Mouse (Mus musculus) adrenal gland, adult 2 months (tissue): ENCODE data around the gene Lrrc38. TPM values are rescaled to one million over a fixed set of nuclear protein-coding genes. Genes with fewer than 3 reads are reported as not detected.
A peak's percentile ranks its signal among the peaks of the same experiment; 100 is the strongest.
"Not testable (repeated sequence)": the region's sequence is repeated elsewhere in the genome, so short reads cannot be mapped to it uniquely, and the experiment has no call there.

Experiments
- DNase-seq: peaks from one replicate; pipeline ENCODE4 v3.0.0; 2021
- long read RNA-seq: library from polyadenylated mRNA; stranded (forward); transcript quantifications from one replicate; pipeline ENCODE4 v2.0.0, GENCODE M21; 2021
- polyA plus RNA-seq: library from polyadenylated mRNA; depleted of rRNA; stranded (reverse); fragments of >200 nt; gene quantifications from 2 replicates; pipeline ENCODE4 v1.2.3, GENCODE M21; 2012; rRNA removed
- total RNA-seq, 2 experiments: library from RNA; stranded (reverse); gene quantifications; 2 replicates each; pipeline ENCODE4 v1.2.3; 2021

Gene Lrrc38
- under 1 TPM; 0.20 to 0.24 TPM for total RNA-seq
- 0.59 and 0.91 TPM in 2 replicates for polyA plus RNA-seq
- long read RNA-seq = 0 reads

DNA sequence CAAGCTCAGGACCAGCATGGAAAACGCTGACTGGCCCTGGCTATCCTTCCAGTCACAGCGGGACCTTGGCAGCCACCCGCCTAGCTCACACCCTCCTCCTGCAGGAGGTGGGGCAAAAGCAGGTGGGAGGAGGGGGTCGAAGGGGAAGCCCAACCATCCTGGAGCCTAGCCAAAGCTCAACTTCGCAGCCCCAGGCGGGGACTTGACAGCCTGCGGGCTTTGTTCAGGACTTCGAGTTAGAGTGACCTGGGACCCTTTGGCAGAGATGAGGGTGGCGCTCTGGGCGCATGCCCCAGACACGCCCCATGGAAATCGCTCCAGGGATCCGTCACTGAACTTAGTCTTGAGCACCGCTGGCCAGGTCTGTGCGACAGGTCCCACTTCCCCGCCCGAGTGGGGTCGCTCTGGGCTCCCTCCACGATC lies at the start of gene Lrrc38:
Gene Lrrc38 (plus strand): TSS at position 274 of the 423 bp plus-strand sequence.
- peak; percentile 67 for DNase-seq

DNA sequence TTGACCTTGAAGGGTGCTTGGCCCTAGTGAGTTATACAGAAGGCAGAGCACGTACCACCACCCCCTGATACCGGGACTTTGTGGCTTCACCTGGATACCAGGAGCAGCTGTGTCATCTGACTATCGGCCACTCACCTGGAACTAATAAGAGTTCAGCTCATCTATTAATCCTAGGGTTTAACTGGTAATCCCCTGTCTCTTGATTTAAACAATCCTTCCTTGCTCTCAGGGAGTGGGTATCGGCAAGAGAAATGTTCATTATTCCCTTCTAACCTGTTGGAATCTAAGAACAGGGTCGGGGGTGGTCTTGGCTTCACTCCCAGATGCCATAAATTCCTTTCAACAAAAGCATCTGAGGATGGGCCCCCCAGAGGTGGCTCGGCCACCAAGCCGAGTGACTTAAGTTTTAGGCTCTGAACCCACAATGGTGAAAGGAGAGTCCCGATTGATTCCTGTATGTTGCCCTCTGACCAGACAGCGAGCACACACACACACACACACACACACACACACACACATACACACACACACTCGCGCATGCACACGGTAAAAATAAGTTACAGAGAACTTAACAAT lies 49.4 kb upstream of the Lrrc38 start:
- no peak for DNase-seq

DNA sequence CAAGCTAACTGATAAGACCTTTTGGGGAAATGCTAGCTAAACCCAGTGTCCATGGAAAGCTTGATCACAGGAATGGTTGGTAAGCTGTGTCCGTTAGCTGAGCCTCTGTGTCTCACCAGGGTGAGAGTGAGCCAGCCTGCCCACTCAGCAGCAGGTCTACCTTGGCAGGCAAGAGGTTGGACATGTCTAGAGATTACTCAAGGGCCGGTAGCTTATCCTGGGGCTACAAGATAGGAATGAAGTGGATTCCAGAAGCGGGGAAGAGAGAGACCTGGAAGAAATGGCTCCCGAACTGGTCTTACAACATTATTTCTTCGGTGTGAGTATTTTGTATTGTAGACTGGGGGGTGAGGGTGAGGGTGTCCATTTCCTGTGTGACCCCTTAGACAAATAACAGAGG lies 48.5 kb upstream of the Lrrc38 start:
- DNase-seq = no peak

DNA sequence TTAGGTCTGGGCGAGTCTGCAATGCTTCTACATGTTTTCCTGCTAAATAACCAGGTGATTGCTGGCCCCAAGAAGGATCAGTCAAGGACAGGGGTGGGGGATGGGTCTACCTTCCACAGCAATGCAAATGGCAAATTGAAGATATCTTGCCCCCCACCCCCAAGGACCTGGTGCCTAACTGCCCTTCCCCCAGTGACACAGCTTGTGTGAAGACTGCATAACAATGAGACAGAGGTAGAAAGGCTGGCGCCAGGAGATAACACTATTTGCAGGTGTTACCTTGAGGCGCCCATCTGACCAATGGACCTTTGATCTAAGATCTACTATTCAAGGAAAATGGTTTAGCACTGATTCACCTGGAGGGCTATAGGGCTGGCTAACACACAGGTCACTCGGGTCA lies 47.7 kb upstream of the Lrrc38 start:
- DNase-seq = no peak

DNA sequence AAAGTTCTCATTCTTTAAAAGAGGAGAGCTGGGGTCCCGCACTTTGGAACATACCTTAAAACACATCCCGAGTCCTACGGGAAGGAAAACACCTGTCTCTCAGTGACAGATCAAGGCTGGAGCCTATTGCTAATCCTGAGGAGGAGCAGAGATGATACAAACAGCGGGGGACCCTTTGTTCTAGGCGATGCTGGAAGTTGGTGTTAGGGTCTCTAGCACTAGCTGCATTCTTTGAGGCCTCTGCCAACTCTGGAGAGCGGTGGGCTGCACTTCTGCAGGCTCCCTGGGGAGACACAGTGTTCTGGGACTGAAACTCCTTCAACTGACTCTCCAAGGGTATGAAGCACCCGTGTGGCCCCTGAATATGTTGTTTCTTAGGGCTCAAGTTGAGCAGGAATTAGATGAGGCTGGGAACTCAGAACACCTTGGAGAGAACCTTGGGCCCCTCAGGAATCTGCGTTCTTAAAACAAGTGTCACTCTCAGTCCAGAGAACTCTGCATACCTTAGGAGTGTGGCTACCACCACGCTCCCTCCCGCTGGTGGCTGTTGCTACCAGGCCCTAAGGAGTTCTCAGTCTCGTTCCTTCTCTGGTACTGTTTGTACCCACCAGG lies 47.2 kb upstream of the Lrrc38 start:
- no peak for DNase-seq

DNA sequence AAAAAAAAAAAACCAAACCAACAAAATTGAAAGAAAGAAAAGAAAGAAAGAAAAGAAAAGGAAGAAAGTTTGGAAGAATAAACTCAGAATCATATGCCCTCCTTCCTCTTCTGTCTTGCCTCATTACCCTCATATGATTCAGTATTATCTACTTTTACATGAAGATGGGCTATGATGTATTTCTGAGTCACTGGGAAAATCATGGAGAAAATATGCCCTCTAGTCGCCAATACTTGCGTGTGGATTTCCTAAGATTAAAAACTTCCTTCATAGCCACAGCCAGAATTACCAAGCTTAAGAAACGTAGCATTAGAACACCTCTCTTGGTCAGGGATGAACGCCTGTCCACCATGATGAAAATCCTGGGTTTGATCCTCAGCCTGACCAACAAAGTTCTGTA lies 44.5 kb upstream of the Lrrc38 start:
- DNase-seq = no peak

DNA sequence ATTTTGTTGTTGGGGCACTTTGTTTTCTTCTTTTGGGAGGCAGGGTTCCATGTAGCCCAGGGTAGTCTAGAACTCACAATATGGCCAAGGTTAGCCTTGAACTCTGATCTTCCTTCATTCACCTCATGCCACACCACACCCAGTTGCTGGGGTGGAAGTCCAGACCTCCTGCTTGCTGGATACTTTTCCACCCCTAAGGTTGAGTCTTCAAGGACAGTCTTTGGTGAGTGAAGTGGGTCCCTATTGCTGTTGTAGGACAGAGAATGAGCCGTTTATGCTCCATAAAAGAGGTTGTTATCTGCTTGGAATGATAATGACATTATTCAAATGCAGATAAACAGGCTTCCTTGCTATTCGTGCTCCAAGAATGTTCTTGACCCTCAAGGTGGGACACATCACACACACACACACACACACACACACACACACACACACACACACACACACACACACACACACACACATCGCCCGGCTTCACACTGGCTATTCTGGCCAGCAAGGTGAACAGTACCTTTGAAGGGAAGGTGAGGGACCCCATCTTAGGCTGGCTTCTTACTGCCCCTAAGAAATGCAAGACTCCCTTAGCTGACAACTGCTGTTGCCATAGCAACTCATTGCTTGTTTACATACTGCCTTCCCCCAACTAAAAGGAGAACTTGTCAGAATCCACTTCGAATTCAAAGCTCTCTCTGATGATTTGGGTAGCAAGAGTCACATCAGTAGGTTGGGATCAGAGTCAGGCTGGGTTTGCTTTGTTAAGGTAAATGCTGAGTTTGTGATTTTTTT lies 43.4 kb upstream of the Lrrc38 start:
- DNase-seq = no peak

DNA sequence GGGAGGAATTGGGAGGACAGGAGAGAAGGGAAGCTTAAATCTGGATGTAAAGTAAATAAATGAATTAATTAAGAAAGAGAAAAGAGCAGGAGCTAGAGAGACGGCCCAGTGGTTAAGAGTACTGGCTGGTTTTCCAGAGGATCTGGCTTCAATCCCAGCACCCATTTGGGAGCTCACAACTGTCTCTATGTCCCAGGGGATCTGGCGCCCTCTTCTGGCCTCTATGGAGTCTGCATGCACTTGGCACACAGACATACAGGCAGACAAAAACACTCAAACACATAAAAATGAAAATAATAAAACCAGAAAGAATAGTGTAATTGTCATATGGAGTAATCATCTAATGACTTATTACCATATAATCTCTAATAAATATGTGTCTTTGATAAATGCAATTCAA lies 38.2 kb upstream of the Lrrc38 start:
- DNase-seq = peak; percentile 19

DNA sequence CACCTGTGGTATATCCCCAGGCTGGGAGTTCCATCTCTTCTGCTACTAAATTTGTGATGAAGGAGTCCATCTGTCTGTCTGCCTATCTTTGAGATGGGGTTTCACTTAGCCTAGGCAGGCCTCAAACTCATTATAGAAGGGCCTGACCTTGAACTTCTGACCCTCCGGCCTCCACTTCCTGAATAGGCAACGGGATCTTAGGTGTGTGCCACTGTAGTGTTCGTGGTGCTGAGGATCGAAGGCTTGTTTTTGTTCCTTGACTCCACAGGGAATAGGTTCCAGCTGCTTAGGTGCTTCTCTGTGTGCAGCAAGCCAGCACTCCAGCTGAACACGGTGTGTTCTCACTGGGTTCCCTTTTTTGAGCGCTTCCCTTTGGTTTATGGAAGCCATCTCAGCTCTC lies 36.3 kb upstream of the Lrrc38 start:
- DNase-seq = no peak

DNA sequence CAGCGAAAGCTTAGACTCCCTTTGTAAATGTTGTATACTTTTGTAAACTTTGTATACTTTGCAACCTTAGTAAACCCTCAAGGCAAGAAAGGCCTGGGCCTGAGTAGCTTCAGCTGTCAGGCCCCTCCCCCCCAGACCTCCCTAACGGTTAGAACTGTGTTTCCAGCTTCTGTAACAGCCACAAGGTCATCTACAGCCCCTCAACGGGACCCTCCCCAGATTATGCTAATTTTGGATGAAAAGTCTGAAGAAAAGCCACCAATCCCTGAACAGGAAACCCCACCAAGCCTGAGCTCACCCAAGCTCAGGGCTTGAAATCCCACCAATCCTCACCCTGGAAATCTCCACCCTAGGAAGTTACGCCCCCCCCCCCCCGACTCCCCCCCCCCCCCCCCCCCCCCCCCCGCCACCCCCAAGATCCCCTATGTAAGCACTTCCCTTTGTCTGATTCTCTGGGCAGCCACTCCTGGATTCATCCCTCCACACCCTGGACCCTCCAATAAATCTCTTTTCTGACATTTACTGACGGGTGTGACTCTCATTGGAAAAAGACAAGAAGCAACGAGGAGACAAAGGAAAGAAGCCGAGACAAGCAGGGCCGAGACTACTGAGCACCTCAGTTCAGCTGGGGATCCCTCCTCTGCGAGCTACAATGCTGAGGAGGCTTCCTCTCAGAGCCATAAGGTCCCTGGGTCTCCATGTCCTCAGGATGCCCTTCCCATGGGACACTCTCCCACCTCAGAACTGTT lies 25.2 kb upstream of the Lrrc38 start:
- DNase-seq = no peak

DNA sequence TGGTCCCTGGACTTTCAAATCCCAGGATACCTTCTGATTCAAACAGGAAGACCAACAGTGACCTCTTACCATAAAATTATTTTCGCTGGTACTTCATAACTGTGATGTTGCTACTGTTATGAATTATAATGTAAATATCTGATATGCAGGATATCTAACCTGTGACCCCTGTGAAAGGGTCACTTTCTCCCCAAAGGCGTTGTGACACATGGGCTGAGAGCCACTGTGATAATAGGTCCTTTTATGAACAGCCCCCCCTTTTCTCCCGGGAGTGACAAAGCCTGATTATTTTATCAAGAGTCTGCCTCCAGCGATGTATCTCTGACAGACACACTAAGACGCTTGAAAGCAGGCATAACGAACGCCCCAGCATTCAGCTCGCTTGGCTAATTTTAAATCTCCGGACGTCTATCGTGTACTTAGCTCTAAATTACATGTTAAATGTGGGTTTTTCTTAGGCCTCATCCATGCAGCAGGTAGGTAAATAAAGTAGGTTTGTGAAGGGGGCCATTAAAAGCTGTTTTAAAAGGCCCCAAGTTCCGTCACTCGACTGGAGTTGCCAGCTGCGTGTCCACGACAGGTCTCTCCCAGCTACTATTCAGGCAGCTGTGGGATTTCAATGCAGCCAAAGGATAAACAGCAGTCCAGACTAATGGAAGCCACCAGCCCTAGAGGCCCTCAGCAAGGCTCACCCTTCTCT lies 24.5 kb upstream of the Lrrc38 start:
- DNase-seq = no peak

DNA sequence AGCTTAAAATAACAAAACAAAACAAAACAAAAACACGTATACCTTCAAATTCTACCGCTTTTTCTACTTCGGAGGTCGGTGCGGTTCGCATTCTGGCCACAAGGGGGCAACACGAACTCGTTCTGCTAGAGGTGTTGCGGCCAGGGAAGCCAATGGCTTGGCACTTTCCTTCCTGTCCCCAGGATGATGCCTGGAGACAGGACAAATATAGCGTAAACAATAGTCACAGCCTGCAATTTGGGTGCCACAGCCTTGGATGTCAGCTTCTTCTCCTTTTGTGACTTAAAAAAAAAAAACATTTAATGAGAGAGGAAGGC lies 24.0 kb upstream of the Lrrc38 start:
- peak; percentile 77 for DNase-seq

DNA sequence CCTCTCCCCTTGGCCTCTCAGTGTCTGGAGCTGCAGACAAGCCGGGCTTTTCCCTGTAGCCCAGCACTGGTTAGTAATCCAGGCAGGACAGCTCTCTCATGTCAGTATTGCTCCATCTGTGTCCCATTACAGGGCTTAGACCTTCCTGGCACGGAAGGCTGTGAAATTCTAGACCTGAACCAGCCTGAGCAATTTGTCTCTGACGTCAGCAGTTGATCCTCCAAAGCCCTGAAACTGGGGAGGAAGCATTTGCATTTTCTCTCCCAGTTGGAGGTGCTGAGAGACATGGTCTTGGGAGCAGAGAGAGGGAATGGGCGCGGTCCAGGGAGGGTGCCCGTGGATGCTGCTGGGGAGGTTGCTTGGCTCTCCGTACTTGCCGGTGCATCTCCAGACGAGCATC lies 19.0 kb upstream of the Lrrc38 start:
- DNase-seq = no peak

DNA sequence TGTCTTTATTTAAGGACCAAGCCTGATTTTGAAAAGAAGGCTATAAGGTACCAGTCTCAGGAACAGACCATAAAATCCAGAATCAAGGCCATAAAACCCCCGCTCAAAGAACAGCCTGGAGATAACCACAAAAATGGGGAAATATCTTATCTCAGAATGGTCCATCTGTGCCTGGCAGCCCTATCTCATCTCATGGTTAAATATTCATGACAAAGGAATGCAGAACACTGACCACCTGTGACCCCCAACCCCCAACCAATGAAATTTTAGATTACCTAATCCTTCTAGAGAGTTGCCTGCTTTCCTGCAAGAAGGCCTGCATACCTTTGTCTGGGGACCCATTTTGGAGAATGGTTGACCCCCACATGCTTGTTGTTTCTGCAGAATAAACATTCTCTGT lies 17.8 kb upstream of the Lrrc38 start:
- DNase-seq = no peak

DNA sequence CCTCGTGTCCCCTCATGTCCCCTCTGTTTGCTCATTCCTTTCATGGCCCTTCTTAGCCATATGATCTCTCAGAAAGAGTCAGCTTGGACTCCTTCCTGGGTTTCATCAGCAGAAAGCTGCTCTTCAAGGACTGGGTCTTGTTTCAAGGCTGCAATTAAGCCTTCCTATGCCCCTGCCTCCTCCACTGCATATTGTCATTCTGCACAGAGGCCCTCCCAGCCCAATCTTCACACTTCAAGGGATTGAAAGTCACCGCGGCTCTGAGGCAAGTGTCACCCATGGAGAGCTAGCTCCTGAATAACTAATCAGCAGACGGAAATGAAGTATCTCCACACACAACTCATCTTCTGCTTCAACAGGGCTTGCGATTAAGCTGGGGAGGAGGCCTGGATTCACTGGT lies 15.4 kb upstream of the Lrrc38 start:
- no peak for DNase-seq

DNA sequence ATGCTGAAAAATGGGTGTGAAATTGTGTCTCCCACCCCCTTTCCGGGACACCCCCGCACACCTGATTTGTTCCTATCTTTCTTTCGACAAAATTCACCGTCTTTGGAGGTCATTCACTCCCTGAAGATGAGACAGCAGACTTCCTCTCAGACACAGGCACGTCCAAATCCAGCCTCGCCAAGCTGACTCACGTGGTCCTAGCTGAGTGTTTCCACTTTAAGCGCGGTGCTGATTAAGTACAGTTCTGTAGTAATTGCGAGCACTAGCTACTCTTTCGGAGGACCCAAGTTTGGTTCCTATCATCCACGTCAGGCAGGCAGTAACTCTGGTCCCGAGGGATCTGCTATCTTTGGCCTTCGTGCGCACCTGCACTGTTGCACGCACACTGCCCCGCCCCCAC lies 14.6 kb upstream of the Lrrc38 start:
- no peak for DNase-seq

DNA sequence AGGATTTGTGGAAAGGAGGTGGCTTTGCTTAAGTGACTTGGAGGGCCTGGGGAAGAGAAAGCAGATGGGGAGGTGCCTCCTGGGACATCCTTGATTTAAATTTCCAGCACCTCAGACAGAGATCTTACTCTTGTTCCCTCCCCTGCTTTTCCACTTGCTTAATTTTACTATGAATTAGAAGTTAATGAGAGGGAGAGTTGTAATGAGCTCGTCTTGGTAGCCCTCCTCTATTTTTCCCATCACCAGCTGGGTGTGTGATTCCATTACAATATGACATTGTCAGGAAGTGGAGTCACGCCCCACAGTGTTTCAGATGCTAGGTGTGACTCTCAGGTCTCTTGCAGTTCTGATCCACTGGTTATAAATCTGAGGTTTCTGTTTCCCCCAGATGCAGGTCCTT lies 13.5 kb upstream of the Lrrc38 start:
- no peak for DNase-seq

DNA sequence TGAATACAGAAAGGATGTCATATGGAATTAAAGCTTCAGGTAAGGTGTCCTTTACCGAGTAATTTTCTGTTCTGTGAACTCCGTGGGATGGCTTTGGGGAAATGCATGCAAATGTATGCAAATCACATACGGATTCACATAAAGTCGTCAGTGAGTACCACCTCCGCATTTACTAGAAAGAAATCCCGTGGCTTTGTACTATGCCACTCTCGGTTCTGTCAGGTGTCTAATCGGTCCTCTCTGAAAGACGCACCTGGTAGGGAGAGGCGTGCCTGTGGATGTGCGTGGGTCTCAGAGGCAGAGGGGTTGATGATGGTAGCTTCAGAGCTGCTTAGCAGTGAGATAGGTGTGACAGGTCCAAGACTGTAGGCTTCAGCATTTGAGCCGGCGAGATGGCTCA lies 9.7 kb upstream of the Lrrc38 start:
- no peak for DNase-seq

DNA sequence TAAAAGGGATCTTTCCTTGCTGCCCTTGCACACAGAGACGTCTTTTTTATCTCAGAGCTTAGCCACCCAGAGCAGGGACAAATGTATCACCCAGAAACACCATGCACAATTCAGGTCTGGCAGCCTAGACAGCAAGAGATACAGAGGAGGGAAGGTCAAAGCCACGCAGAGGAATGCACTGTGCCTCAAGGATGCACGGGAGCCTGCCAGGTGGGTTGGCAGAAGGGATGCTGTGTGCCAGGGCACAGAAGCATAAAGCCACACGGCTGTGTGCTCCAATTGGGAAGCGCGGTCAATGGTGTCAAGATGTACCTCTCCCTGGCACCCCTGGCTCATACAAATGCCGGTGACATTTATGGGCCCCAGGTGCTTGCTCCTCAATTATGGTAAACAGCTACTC lies 8.1 kb upstream of the Lrrc38 start:
- no peak for DNase-seq

DNA sequence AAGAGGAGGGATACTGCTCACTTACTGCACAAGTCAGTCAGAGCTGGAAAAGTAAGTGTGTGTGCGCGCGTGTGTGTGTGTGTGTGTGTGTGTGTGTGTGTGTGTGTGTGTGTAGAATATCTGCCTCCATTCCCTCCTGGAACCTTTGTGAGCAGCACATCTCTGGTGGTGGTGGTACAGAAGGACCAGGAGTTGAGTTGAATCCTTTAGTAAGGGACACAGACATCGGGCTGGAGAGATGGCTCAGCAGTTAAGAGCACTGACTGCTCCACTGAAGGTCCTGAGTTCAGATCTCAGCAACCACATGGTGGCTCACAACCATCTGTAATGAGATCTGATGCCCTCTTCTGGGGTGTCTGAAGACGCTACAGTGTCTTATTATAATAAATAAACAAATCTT lies 4.1 kb upstream of the Lrrc38 start:
- DNase-seq = not testable (repeated sequence)

DNA sequence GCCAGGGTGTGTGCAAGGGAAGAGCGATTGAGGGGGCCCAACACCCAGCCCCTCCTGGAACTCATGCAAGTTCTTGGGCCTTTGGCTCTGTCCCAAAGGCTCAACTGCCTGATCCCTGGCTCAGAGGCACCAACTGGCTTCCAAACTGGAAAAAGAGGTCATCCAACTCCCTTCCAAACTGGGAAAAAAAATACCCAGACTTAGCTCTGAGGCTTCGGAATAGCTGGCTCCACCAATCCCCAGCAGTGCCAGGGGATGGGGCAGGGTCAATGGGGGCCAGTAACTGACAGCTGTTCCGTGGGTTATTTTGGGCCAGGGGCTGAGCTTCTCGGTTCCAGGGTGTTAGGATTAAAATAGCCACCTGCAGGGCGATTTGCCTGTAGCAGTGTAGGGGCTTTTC lies 879 bp upstream of the Lrrc38 start:
- no peak for DNase-seq
